In genomic region chr3:79475980-79476379, GRCm38 (mm10) we compare ENCODE assay signal across 15 mouse cellular contexts.
DNase-seq lines count a peak whose midpoint lies in the region; ATAC-seq and TF ChIP-seq lines count a peak whose summit lies in the region.
"Had no signal": no experiment of that assay in that cellular context is flagged by ENCODE, and none has a peak within 500 bp of the region (broad histone marks: within the 10 kb centered on the region; RNA-seq: fewer than 3 reads in every experiment).

No protein-coding gene starts in this region.

- peaks cover 19% of the 10 kb centered on the region for H3K36me3 ChIP-seq in midbrain, postnatal 0 days (ENCODE audit: insufficient read depth, low read length)
- peaks cover 8% of the 10 kb centered on the region for H3K36me3 ChIP-seq in midbrain, embryonic 16.5 days (ENCODE audit: control insufficient read depth, insufficient read depth, low read length)

- H3K4me1 ChIP-seq in midbrain, postnatal 0 days (ENCODE audit: insufficient read depth, low read length), result no peaks in the 10 kb centered on the region
- peaks cover 8% of the 10 kb centered on the region; the same call in 1 of the 2 replicates for H3K4me1 ChIP-seq in midbrain, embryonic 16.5 days (ENCODE audit: control insufficient read depth, insufficient read depth, low read length)
- H3K4me1 ChIP-seq: embryonic facial prominence, embryonic 15.5 days; intestine, embryonic 15.5 days had no signal

- no peak for ATAC-seq in midbrain, postnatal 0 days (ENCODE audit: low FRiP score)
- ATAC-seq in midbrain, embryonic 16.5 days, result no peak
- no peak for ATAC-seq in inflammation-experienced regulatory T-cells, adult 6 months
- ATAC-seq: intestine, embryonic 15.5 days had no signal

- no peak overlapping the region for H3K9ac ChIP-seq in midbrain, postnatal 0 days (replicated peaks; ENCODE audit: low read length, poor library complexity, severe bottlenecking)
- no peak overlapping the region for H3K9ac ChIP-seq in midbrain, embryonic 16.5 days (ENCODE audit: low read depth, low read length)
- H3K9ac ChIP-seq: embryonic facial prominence, embryonic 15.5 days; intestine, embryonic 15.5 days; liver, embryonic 13.5 days; neural tube, embryonic 15.5 days had no signal

- DNase-seq in heart, adult 8-10 months (ENCODE audit: low spot score), result peak; percentile 33
- DNase-seq in heart, postnatal 14 days, result no peak
- peak; percentile 58 for DNase-seq in midbrain, postnatal 0 days (ENCODE audit: low spot score)
- peak; percentile 66 for DNase-seq in cerebellum, adult 9-11 months
- peak; percentile 28 for DNase-seq in skeletal muscle tissue, adult 2 months (ENCODE audit: low read depth, low spot score)
- DNase-seq in kidney, adult 18-20 months, result no peak
- DNase-seq: adrenal gland, adult 8-10 months; kidney, postnatal 10 days; liver, embryonic 13.5 days; right cerebral cortex, postnatal 4 days had no signal

- H3K4me2 ChIP-seq in midbrain, postnatal 0 days (ENCODE audit: low read depth, low read length, poor library complexity, severe bottlenecking), result no peak overlapping the region
- no peak overlapping the region for H3K4me2 ChIP-seq in midbrain, embryonic 16.5 days (ENCODE audit: low read length)
- H3K4me2 ChIP-seq: embryonic facial prominence, embryonic 15.5 days; intestine, embryonic 15.5 days; liver, embryonic 13.5 days; neural tube, embryonic 15.5 days had no signal

- no peak overlapping the region for H3K4me3 ChIP-seq in midbrain, postnatal 0 days (ENCODE audit: low read depth, low read length)
- no peak overlapping the region for H3K4me3 ChIP-seq in midbrain, embryonic 16.5 days (ENCODE audit: low read depth, low read length)
- H3K4me3 ChIP-seq: embryonic facial prominence, embryonic 15.5 days; intestine, embryonic 15.5 days; liver, embryonic 13.5 days; neural tube, embryonic 15.5 days had no signal

- no peak for TF ChIP-seq CTCF in midbrain, postnatal 0 days (IDR thresholded peaks at IDR 0.05)

- H3K9me3 ChIP-seq in midbrain, postnatal 0 days (ENCODE audit: low read length), result no peaks in the 10 kb centered on the region
- no peaks in the 10 kb centered on the region for H3K9me3 ChIP-seq in midbrain, embryonic 16.5 days (replicated peaks; ENCODE audit: control insufficient read depth, low read length, poor library complexity, severe bottlenecking)
- H3K9me3 ChIP-seq: embryonic facial prominence, embryonic 15.5 days; intestine, embryonic 15.5 days; liver, embryonic 13.5 days; neural tube, embryonic 15.5 days had no signal

- no peaks in the 10 kb centered on the region for H3K27me3 ChIP-seq in midbrain, postnatal 0 days (ENCODE audit: insufficient read depth, low read length)
- H3K27me3 ChIP-seq in midbrain, embryonic 16.5 days (ENCODE audit: control insufficient read depth, insufficient read depth, low read depth, low read length), result no peaks in the 10 kb centered on the region
- H3K27me3 ChIP-seq: embryonic facial prominence, embryonic 15.5 days; intestine, embryonic 15.5 days; liver, embryonic 13.5 days; neural tube, embryonic 15.5 days had no signal

- WGBS in midbrain, postnatal 0 days, result 80% methylated on average over 2 of the region's 2 CpGs
- 87% methylated on average over 2 of the region's 2 CpGs for WGBS in midbrain, embryonic 16.5 days

- intact Hi-C loops in heart, postnatal 14 days (cut with DNase I), result no loop called here

- H3K27ac ChIP-seq in midbrain, postnatal 0 days (ENCODE audit: low read depth, low read length), result no peak overlapping the region
- H3K27ac ChIP-seq in midbrain, embryonic 16.5 days (ENCODE audit: low read length), result no peak overlapping the region
- H3K27ac ChIP-seq: embryonic facial prominence, embryonic 15.5 days; intestine, embryonic 15.5 days; liver, embryonic 13.5 days; neural tube, embryonic 15.5 days had no signal

Comparison
In these comparisons a context has a peak if more than half of its experiments do, and no peak if none do; other contexts are left out.
1. DNase-seq: peak in heart, adult 8-10 months (single experiment), midbrain, postnatal 0 days (single experiment), cerebellum, adult 9-11 months (single experiment) and skeletal muscle tissue, adult 2 months (single experiment); none in heart, postnatal 14 days (0 of 2) and kidney, adult 18-20 months (single experiment).